Mouse (Mus musculus): Measurements from ENCODE around the gene Slc44a2.
A peak's percentile ranks its signal among the peaks of the same experiment; 100 is the strongest.

The Slc44a2 gene

GRCm38 (mm10) chr9:21333523-21333922 lies 13.0 kb downstream of the Slc44a2 start:
- DNase-seq (ENCODE audit: low read depth): no peak

DNA sequence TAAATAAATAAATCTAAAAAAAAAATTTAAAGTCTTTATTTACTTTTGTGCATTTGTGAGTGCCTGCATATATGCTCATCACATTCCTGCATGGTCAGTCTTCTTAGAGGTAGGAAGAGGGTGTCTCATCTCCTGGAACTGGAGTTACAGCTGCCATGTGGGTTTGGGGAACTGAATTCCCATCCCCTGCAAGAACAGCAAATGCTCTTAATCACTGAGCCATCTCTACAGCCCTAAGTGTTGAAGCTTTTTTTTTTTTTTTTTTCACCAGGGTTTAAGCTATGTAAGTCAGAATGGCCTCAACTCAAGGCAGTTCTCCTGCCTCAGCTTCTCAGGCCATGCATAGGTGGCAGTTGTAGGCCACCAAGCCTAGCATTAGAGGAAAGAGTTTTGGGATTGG lies 14.2 kb downstream of the Slc44a2 start:
- no peak for DNase-seq (ENCODE audit: low read depth)

DNA sequence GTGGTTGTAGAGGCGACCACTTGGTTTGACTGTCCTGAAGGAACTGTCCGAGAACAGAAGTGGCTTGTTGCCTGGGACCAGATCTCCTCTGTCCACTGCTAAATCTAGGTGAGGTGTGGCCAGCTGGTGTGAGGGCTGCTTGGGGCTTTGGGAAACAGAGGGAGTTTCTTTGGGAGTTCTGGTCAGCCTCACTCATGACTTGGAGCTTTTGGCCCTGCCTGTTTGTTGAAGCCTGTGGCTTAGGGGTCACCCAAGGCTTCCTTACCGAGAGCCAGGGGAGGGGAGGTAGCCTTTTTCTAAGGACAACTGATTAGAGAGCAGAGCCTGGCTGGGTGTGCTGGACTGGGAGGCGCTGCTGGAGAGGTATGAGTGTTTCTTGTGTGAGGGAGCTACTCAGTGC lies 14.9 kb downstream of the Slc44a2 start:
- DNase-seq (ENCODE audit: low read depth): no peak

DNA sequence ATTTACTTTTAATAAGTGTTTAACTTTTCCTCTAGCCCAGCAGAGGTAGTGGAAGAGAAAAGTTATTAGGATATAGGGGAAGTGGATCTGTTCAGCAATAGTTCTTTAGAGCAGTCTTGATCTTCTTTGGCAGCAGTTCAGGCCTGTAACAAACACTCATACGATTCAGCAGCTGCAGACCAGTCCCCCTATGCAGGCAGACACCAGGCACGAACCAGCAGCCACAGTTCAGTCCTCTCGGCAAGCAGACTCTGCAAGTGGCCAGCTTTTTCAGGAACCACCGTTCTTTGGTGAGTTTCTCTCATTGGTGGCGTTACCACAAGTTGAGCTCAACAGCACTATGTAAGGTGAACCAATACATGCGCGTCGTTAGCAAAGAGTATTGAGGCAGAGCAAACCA lies 16.0 kb downstream of the Slc44a2 start:
- no peak for DNase-seq (ENCODE audit: low read depth)

DNA sequence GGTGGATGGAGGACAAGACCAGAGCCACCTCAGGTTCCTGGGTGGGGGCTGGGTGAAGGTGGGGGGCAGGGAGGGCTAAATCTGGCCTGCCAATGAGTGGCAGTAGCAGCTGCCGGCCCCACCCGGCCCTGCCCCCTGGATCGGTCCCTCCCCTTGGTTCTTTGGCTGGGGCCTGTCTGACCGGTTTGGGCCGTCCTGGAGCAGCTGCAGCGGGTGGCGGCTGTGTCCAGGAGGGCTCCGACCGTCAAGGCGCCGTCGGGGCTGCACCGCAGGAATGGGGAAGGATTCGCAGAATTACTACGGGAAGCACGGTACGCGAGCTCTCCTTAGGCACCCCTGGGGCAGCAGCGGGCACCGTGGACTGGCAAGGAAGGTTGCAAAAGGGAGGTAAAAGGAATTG lies 17.2 kb downstream of the Slc44a2 start:
- DNase-seq (ENCODE audit: low read depth): no peak

GRCm38 (mm10) chr9:21340411-21340810 lies 19.9 kb downstream of the Slc44a2 start:
- DNase-seq (ENCODE audit: low read depth): no peak

DNA sequence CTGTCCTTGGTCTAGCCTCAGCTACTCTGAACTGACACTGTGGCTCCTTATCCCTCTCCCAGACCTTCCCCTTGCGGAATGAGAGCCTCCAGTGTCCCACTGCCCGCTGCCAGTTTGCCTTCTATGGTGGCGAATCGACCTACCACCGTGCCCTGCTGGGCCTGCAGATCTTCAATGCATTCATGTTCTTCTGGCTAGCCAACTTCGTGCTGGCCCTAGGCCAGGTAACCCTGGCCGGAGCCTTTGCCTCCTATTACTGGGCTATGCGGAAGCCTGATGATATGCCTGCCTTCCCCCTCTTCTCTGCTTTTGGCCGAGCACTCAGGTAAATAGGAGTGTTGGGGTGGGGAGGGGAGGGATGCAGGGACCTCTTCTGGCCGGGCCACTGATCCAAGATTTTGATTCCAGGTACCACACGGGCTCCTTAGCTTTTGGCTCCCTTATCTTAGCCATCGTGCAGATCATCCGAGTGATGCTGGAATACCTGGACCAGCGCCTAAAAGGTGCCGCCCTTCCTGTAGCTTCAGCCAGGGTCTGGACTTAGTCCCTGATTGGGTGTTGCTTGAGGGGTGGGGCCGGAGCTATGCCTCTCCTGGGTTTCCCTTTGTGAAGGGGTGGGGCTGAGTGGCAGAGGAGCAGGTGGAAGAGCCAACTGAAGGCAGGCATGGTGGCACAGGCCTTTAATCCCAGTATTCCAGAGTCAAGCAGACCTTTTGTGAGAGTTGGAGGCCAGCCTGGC lies 26.3 kb downstream of the Slc44a2 start:
- DNase-seq (ENCODE audit: low read depth): no peak

DNA sequence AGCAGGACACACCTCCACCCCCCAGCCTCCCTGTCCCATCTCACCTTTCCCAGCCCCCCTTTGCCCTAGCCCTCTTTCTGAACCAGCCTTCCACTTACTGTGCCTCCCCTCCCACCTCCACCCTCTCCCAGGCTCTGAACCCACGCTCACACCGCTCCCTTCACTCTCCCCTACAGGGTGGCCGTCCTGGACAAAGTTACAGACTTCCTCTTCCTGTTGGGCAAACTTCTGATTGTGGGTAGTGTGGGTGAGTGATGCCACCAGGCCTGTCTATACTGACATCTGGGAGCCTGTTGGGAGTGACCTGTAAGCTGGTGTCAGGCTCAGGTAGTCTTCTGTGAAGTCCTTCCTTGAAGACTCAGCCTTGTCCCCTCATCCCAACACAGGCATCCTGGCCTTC lies 27.7 kb downstream of the Slc44a2 start:
- no peak for DNase-seq (ENCODE audit: low read depth)

DNA sequence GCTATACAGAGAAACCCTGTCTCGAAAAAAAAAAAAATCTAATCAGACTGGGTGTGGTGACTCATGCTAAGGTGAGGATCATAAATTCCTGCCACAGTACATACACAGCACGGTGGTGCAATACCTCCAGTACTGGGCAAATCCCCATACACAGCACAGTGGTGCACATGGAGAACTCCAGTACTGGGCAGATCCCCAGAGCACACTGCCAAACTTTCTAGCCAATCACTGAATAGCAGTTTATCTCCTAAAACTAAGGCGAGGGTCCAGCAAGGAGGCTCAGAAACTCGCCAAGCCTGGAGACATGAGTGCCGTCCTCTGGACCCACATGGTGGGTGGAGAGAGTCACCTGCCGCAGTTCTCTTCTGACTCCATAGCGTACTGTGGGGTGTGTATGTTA lies 30.7 kb downstream of the Slc44a2 start:
- no peak for DNase-seq (ENCODE audit: low read depth)

DNA sequence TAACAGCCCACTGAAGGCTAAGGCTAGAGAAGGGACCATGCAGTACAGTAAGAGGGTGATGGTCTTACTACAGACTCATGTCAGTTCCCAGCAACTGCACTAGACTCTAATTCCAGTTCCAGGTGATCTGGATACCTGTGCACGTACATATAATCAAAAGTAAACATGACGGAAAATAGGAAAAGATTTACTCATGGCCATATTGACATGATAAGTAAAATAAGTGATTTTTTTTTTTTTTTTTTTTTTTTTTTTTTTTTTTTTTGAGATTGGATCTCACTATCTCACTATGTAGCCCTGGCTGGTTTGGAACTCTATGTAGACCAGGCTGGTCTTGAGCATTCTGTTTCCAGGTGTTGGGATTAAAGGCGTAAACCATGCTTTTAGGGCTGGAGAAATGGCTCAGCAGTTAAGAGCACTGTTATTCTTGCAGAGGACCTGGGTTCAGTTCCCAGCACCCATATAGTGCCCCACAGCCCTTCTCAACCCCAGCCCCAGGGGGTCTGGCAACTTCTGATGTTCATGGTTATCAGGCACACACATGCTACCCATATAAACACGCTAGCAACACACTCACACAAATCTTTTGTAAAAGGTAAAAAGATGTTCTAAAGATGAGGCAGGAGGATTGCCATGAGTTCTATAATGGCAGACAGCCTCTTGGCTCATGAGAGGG lies 31.3 kb downstream of the Slc44a2 start:
- no peak for DNase-seq (ENCODE audit: low read depth)

DNA sequence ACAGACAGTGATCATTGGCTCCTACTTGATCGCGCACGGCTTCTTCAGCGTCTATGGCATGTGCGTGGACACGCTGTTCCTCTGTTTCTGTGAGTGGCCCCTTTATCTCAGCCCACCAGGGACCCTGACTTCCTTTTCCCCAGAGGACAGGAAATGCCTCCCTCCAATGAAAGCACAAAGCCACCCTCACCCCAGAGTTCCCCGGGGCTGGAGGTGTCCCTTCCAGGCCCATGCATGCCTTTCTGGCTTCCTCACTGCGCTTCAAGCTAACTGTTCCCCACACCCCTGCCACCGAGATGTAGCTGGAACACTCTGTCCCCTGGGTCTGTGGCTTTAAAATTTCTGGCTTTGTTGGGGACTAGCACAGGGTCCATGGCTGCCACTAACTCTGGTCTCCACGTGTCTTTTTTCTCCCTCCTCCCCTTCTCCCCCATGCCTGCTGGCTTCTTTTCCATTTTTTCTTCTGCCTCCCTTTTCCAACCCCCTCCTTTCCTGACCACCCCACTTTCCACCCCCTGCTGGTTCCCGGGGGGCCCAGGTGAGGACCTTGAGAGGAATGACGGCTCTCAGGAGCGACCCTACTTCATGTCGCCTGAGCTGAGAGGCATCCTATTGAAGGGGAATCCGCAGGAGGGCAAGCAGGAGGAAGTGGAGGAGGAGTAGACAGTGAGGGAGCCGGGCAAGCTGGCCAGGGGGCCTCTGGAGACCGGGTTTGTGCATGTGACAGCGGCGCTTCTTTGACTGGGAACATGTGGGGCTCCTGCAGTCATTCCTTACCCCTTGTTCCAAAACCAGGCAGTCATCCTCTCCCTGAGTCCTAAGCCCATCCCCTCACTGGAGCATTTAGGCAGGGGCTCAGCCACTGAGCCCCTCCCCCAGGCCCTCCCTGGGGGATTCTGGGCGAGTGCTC lies 32.2 kb downstream of the Slc44a2 start:
- DNase-seq (ENCODE audit: low read depth): no peak

- DNase-seq (ENCODE audit: low read depth): no peak
Observed at GRCm38 (mm10) chr9:21353373-21353686, 32.8 kb downstream of the Slc44a2 start.

DNA sequence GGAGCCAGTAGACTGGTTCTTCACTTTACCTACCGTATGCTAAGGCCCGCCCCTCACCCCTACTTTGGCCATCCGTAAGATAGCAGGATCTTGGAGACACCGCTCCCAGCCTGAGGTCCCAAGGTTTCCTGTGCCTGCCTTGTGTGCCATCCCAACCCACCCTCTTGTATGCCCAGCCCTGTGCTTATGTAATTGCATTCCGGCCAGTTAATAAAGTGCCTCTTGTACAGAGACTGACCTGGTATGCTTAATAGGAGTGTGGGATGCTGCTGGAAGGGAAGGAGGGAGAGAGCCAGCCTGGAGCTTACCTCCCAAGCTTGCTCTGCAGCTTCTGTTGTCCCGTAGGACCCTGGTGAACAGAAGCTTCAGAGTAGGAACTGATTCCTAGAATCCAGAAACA lies 34.3 kb downstream of the Slc44a2 start:
- DNase-seq (ENCODE audit: low read depth): no peak

DNA sequence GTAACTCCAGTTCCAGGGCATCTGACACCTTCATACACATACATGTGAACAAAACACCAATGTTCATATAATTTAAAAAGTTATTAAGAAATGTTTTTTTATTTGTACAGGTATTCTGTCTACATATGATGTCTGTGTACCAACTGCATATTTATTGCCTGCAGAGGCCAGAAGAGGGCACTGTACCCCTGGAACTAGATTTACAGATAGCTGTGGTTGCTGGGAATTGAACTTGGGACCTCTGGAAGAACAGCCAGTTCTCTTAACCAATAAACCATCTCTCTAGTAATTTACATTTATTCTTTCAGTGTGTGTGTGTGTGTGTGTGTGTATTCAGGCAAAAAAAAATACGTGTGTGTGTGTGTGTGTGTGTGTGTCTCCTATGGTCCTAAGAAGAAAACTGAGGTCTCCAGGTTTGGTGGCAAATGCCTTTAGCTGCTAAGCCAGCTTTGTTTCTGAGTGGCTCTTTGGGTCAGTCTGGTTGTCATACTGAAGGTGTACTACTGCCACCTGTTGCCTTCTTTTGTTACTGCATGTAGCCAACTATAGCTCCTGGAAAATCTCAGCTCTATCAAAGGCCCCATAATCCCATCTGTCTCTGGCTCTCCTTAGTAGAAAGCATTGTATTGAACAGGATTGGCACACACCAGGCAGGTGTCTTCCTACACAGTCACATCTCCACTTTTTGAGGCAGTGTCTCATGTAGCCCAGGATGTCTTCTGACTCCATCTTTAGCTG lies 36.7 kb downstream of the Slc44a2 start:
- peak; percentile 90 for DNase-seq (ENCODE audit: low read depth)

GRCm38 (mm10) chr9:21366541-21367220 lies 46.2 kb downstream of the Slc44a2 start:
- peak; percentile 92 for DNase-seq (ENCODE audit: low read depth)

GRCm38 (mm10) chr9:21367357-21368111 lies 47.0 kb downstream of the Slc44a2 start, which contains the start of gene Ilf3:
Gene Ilf3 (plus strand): TSS chr9:21367871.
- peak; percentile 100 for DNase-seq (ENCODE audit: low read depth)

DNA sequence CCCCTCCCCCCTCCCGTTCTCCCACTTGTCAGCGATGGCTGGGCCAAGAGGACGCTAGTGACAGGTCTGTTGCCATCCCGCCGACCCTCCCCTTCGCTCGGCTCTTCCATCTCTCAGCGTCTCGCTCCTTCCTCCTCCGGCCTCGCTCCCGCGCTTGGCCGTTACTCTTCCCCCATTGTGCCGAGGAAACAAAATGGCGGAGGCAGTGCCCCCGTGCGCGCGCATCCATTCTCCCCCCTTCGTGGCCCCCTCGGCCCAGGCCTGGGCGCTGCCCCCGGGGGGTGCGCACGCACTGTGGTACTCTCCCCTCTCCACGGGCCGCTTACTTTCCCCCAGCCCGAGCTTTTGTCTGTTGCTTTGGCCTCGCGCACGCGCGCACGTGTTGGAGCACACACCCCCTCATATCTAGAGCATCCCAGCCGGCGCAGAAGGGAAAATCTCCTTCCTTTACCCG lies 47.7 kb downstream of the Slc44a2 start:
- DNase-seq (ENCODE audit: low read depth): peak; percentile 85

GRCm38 (mm10) chr9:21369080-21369479 lies 48.6 kb downstream of the Slc44a2 start:
- peak; percentile 38 for DNase-seq (ENCODE audit: low read depth)

DNA sequence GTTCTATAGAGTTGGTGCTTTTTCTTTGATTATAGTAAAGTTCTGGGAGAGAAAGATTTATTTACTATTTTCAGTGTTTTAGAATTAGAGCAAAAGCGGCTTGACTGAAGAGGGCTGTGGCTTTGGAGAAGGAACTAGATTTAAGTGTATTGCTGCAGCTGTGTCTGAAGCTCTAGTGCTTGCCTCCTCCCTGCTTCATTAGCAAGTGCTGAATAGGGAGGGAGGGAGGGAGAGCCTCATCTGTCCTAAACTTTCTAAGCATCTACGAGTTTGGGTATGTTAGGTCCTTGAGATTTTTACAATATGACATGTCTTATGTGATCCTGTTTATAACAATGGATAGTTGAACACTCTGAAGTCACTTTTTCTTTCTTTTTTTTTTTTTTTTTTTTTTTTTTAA lies 50.4 kb downstream of the Slc44a2 start:
- no peak for DNase-seq (ENCODE audit: low read depth)

DNA sequence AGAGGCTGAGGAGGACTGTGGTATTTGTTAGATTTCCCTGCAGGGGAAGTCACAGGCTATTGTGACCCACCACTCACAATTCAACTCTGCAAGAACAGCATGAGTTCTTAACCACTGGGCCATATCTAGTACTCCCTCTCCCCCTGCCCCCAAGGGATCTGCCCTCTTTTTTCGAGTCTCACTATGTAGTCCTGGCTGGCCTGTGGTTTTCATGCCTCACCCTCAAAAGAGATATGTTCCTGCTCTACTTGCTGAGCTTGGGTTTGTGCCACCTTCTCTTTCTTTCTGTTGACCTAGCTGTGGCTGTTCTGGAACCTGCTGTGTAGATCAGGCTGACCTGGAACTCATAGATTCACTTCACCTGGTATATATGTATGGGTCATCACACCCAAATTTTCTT lies 52.0 kb downstream of the Slc44a2 start:
- DNase-seq (ENCODE audit: low read depth): no peak

DNA sequence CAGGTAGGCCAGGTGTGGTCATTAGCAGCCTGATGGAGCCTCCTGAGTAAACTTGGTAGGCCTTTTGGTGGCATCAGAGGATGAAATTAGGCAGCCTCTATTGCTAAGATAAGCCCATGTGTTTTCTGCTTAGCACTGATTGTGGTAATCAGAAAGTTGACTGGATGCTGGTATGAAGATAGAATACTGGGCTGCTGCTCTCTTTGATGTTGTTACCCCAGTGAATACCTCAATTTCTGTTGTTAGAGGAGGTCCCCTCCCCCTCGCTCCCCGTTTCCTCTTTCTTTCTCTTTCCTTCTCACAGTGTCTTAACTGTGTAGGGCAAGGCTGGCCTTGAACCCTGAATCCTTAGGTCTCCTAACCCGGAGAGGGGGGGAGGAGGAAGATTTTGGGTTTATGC lies 58.7 kb downstream of the Slc44a2 start:
- peak; percentile 50 for DNase-seq (ENCODE audit: low read depth)

All from naive thymus-derived CD4-positive, alpha-beta T cell, adult 2 months (primary cell).